Mouse (Mus musculus) limb, embryonic 10.5 days (tissue): ENCODE measurements around the gene Fgfbp3. TPM values are rescaled to one million over a fixed set of nuclear protein-coding genes. Genes with fewer than 3 reads are reported as not detected.

Experiments used
- DNase-seq: peaks from one replicate; pipeline ENCODE4 v3.0.0-alpha.2; 2017; ENCODE audit warnings: low spot score
- H3K27ac ChIP-seq: fragments of 300-500 bp; sonication (generic); 2 replicates; pipeline ENCODE4 v1.5.1; 2016; ENCODE audit warnings: mild to moderate bottlenecking
- H3K27me3 ChIP-seq: fragments of 300-500 bp; sonication (generic); 2 replicates; pipeline ENCODE4 v1.6.1; 2016; ENCODE audit warnings: low read depth, mild to moderate bottlenecking; ENCODE audit not compliant: poor library complexity, severe bottlenecking
- H3K36me3 ChIP-seq: fragments of 300-500 bp; sonication (generic); 2 replicates; pipeline ENCODE4 v1.6.1; 2016; ENCODE audit warnings: mild to moderate bottlenecking, moderate library complexity
- H3K4me1 ChIP-seq: fragments of 300-500 bp; sonication (generic); 2 replicates; pipeline ENCODE4 v1.6.1; 2016
- H3K4me3 ChIP-seq: fragments of 300-500 bp; sonication (generic); 2 replicates; pipeline ENCODE4 v1.5.1; 2016; ENCODE audit warnings: mild to moderate bottlenecking, moderate library complexity
- H3K9me3 ChIP-seq: fragments of 300-500 bp; sonication (generic); replicated peaks from 2 replicates; pipeline ENCODE4 v1.6.1; 2016; ENCODE audit warnings: mild to moderate bottlenecking
- WGBS: fragments of 180-500 bp; shearing (Covaris S2); methylation state at CpG from one replicate; pipeline ENCODE4 v1.1.7; 2016; 5-methylcytosine and 5-hydroxymethylcytosine counted together
- polyA plus RNA-seq: library from polyadenylated mRNA; unstranded; fragments of >200 nt; fragmentation: Nextera tagmentation; extraction: Ambion mirVana; gene quantifications from 2 replicates; pipeline ENCODE4 v1.2.1, GENCODE M21; 2016

The Fgfbp3 gene
- polyA plus RNA-seq, 1 experiment from 2014 or later = 4.6 TPM

GRCm38 (mm10) chr19:36925671-36926552 is 6.5 kb upstream of the Fgfbp3 start, which contains the start of gene Btaf1:
Btaf1 (plus strand) TSS chr19:36926079.
- H3K4me1 ChIP-seq = peaks cover 19% of the 10 kb centered on the region
- peak within 1 kb of the TSS; percentile 93 for H3K4me3 ChIP-seq
- no peaks in the 10 kb centered on the region for H3K9me3 ChIP-seq
- under 1% methylated on average over 97 of the region's 98 CpGs for WGBS
- H3K27ac ChIP-seq = peak within 1 kb of the TSS; percentile 95
- DNase-seq = peak; percentile 96
- H3K27me3 ChIP-seq = no peaks in the 10 kb centered on the region
- H3K36me3 ChIP-seq = 0 out of 2 replicates have a peak, but pooled peaks cover 2% of the 10 kb centered on the region

GRCm38 (mm10) chr19:36922936-36923335 is 3.5 kb upstream of the Fgfbp3 start:
- Histone ChIP-seq H3K36me3 (no peaks in the 10 kb centered on the region), H3K4me1 (peaks cover 24% of the 10 kb centered on the region), H3K27me3 (no peaks in the 10 kb centered on the region), H3K27ac (no peak overlapping the region), H3K4me3 (no peak overlapping the region), H3K9me3 (no peaks in the 10 kb centered on the region)
- 69% methylated on average over 3 of the region's 3 CpGs for WGBS
- no peak for DNase-seq

- 56% methylated on average over 2 of the region's 2 CpGs for WGBS
- Histone ChIP-seq H3K9me3 (no peaks in the 10 kb centered on the region), H3K27me3 (no peaks in the 10 kb centered on the region), H3K27ac (no peak overlapping the region), H3K36me3 (no peaks in the 10 kb centered on the region), H3K4me3 (no peak overlapping the region), H3K4me1 (peaks cover 20% of the 10 kb centered on the region)
- DNase-seq = no peak
Measured at GRCm38 (mm10) chr19:36922015-36922414, 2.6 kb upstream of the Fgfbp3 start.

- peak; percentile 89 for DNase-seq
Measured at GRCm38 (mm10) chr19:36918441-36919301, 744 bp downstream of the Fgfbp3 start.

GRCm38 (mm10) chr19:36916876-36917389 is 2.5 kb downstream of the Fgfbp3 start:
- WGBS = 92% methylated on average over 1 of the region's 1 CpGs
- Histone ChIP-seq H3K9me3 (no peaks in the 10 kb centered on the region), H3K27ac (no peak overlapping the region), H3K4me3 (no peak overlapping the region), H3K36me3 (no peaks in the 10 kb centered on the region), H3K27me3 (no peaks in the 10 kb centered on the region), H3K4me1 (peaks cover 11% of the 10 kb centered on the region)
- no peak for DNase-seq

More at GRCm38 (mm10) chr19:36918441-36919301, 744 bp downstream of the Fgfbp3 start:
- peaks cover 11% of the 10 kb centered on the region for H3K4me1 ChIP-seq
- peak overlapping the region; percentile 95 for H3K27ac ChIP-seq
- H3K4me3 ChIP-seq = peak overlapping the region; percentile 94
- no peaks in the 10 kb centered on the region for H3K36me3 ChIP-seq
- under 1% methylated on average over 82 of the region's 85 CpGs for WGBS
- H3K9me3 ChIP-seq = no peaks in the 10 kb centered on the region
- no peaks in the 10 kb centered on the region for H3K27me3 ChIP-seq

- WGBS = 88% methylated on average over 4 of the region's 4 CpGs
- no peak for DNase-seq
- Histone ChIP-seq H3K9me3 (no peaks in the 10 kb centered on the region), H3K4me1 (peaks cover 11% of the 10 kb centered on the region), H3K27ac (no peak overlapping the region), H3K36me3 (no peaks in the 10 kb centered on the region), H3K27me3 (no peaks in the 10 kb centered on the region), H3K4me3 (no peak overlapping the region)
Measured at GRCm38 (mm10) chr19:36916206-36916605, 3.2 kb downstream of the Fgfbp3 start.

- Histone ChIP-seq H3K9me3 (no peaks in the 10 kb centered on the region), H3K4me3 (no peak overlapping the region), H3K36me3 (no peaks in the 10 kb centered on the region), H3K27ac (no peak overlapping the region), H3K4me1 (peaks cover 5% of the 10 kb centered on the region), H3K27me3 (no peaks in the 10 kb centered on the region)
- no peak for DNase-seq
- 84% methylated on average over 7 of the region's 7 CpGs for WGBS
Measured at GRCm38 (mm10) chr19:36913064-36913463, 6.4 kb downstream of the Fgfbp3 start.

- H3K27ac ChIP-seq = no peak overlapping the region
- no peak overlapping the region for H3K4me3 ChIP-seq
- no peaks in the 10 kb centered on the region for H3K4me1 ChIP-seq
Measured at GRCm38 (mm10) chr19:36910424-36911045, 8.9 kb downstream of the Fgfbp3 start.

GRCm38 (mm10) chr19:36909676-36910292 is 9.6 kb downstream of the Fgfbp3 start:
- H3K36me3 ChIP-seq = no peaks in the 10 kb centered on the region
- peaks cover under 1% of the 10 kb centered on the region; the same call in 1 of the 2 replicates for H3K4me1 ChIP-seq
- no peaks in the 10 kb centered on the region for H3K27me3 ChIP-seq
- WGBS = 23% methylated on average over 9 of the region's 9 CpGs
- DNase-seq = peak; percentile 83
- H3K9me3 ChIP-seq = no peaks in the 10 kb centered on the region
- no peak overlapping the region for H3K27ac ChIP-seq
- no peak overlapping the region for H3K4me3 ChIP-seq

More at GRCm38 (mm10) chr19:36910424-36911045, 8.9 kb downstream of the Fgfbp3 start:
- no peaks in the 10 kb centered on the region for H3K36me3 ChIP-seq
- 59% methylated on average over 12 of the region's 12 CpGs for WGBS
- H3K9me3 ChIP-seq = no peaks in the 10 kb centered on the region
- DNase-seq = no peak
- H3K27me3 ChIP-seq = no peaks in the 10 kb centered on the region

- Histone ChIP-seq H3K36me3 (no peaks in the 10 kb centered on the region), H3K9me3 (no peaks in the 10 kb centered on the region), H3K27me3 (no peaks in the 10 kb centered on the region), H3K4me3 (no peak overlapping the region), H3K4me1 (peaks cover 4% of the 10 kb centered on the region), H3K27ac (no peak overlapping the region)
- 78% methylated on average over 3 of the region's 3 CpGs for WGBS
- DNase-seq = no peak
Measured at GRCm38 (mm10) chr19:36909150-36909549, 10.3 kb downstream of the Fgfbp3 start.

- H3K4me1 ChIP-seq = peaks cover 13% of the 10 kb centered on the region
- no peaks in the 10 kb centered on the region for H3K9me3 ChIP-seq
- peak overlapping the region; percentile 92 for H3K27ac ChIP-seq
- H3K27me3 ChIP-seq = no peaks in the 10 kb centered on the region
- 1% methylated on average over 41 of the region's 41 CpGs for WGBS
- H3K36me3 ChIP-seq = no peaks in the 10 kb centered on the region
- peak overlapping the region; percentile 61 for H3K4me3 ChIP-seq
- DNase-seq = peak; percentile 88
Measured at GRCm38 (mm10) chr19:36904211-36905007, 15.0 kb downstream of the Fgfbp3 start.
